Mouse (Mus musculus) forebrain, embryonic 12.5 days (tissue): Measurements from ENCODE around the gene Pmp22. TPM values are rescaled to one million over a fixed set of nuclear protein-coding genes. Genes with fewer than 3 reads are reported as not detected.

Experiments used
- ATAC-seq: fragments of 200-750 bp; cut with Nextera tagmentation; 2 replicates; pipeline ENCODE4 v1.8.0; 2017; ENCODE audit warnings: moderate TSS enrichment; ENCODE audit not compliant: low FRiP score
- H3K27ac ChIP-seq: fragments of 300-500 bp; sonication (generic); 2 replicates; pipeline ENCODE4 v1.5.1; 2016; ENCODE audit warnings: mild to moderate bottlenecking
- H3K27me3 ChIP-seq: fragments of 300-500 bp; sonication (generic); 2 replicates; pipeline ENCODE4 v1.6.1; 2016; ENCODE audit warnings: mild to moderate bottlenecking
- H3K36me3 ChIP-seq: fragments of 300-500 bp; sonication (generic); replicated peaks from 2 replicates; pipeline ENCODE4 v1.6.1; 2016; ENCODE audit warnings: mild to moderate bottlenecking
- H3K4me1 ChIP-seq: fragments of 300-500 bp; sonication (generic); 2 replicates; pipeline ENCODE4 v1.6.1; 2016
- H3K4me2 ChIP-seq: fragments of 300-500 bp; sonication (generic); 2 replicates; pipeline ENCODE4 v1.6.1; 2016; ENCODE audit warnings: mild to moderate bottlenecking, moderate library complexity
- H3K4me3 ChIP-seq: fragments of 300-500 bp; sonication (generic); replicated peaks from 2 replicates; pipeline ENCODE4 v1.5.1; 2016; ENCODE audit warnings: mild to moderate bottlenecking
- H3K9ac ChIP-seq: fragments of 300-500 bp; sonication (generic); 2 replicates; pipeline ENCODE4 v1.6.1; 2016; ENCODE audit warnings: mild to moderate bottlenecking
- H3K9me3 ChIP-seq: fragments of 300-500 bp; sonication (generic); 2 replicates; pipeline ENCODE4 v1.6.1; 2016
- WGBS: fragments of 180-500 bp; shearing (Covaris S2); methylation state at CpG from one replicate; pipeline ENCODE4 v1.1.7; 2016; 5-methylcytosine and 5-hydroxymethylcytosine counted together
- polyA plus RNA-seq: library from polyadenylated mRNA; unstranded; fragments of >200 nt; fragmentation: Nextera tagmentation; extraction: Ambion mirVana; gene quantifications from 2 replicates; pipeline ENCODE4 v1.2.1, GENCODE M21; 2016

The Pmp22 gene
- polyA plus RNA-seq, 1 experiment from 2014 or later, result 20.5 TPM

DNA sequence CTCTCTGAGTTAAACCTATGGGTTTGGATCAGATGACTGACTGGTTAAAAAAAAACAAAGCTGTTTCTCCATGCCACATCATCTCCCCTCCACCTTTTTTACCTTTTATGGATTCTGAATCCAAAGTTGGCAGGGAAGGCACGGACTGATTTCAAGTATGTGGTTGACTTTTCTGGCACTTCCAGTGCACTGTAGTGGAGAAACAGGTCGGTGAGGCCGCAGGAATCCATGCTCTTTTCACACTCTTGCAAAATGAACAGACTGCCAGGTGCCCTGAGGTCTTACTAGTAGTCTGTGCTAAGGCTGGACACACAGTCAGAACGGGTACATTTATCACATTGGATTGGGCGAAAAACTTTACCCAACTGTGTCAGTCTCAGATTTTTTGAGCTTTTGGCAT is 13.5 kb downstream of the Pmp22 start:
- WGBS, result 93% methylated on average over 5 of the region's 5 CpGs
- ATAC-seq, result no peak
- H3K4me3 ChIP-seq, result no peak overlapping the region
- no peaks in the 10 kb centered on the region for H3K36me3 ChIP-seq
- no peak overlapping the region for H3K9ac ChIP-seq
- no peaks in the 10 kb centered on the region for H3K9me3 ChIP-seq
- H3K27me3 ChIP-seq, result 0 out of 2 replicates have a peak, but pooled peaks cover 3% of the 10 kb centered on the region
- H3K4me1 ChIP-seq, result no peaks in the 10 kb centered on the region
- no peak overlapping the region for H3K4me2 ChIP-seq
- no peak overlapping the region for H3K27ac ChIP-seq

DNA sequence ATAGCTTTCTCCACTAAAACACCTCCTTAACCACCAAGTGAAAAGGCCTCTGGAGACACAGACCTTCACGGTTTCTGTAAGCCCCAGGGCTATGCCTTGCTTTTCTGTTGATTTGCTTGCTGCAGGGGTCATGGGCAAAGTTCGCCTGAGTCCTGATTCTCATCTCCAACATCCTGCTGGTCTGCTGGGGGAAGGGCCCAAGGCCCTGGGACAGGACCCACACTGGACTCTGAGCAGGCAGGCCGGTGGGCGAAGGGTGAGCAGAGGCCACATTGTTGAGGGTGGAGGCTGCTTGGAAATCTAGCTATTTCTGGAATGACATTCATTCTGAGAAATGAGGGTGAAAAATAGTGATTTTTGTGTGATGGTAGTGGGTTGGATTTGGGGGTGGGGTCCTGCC is 14.0 kb downstream of the Pmp22 start:
- 86% methylated on average over 4 of the region's 4 CpGs for WGBS
- Histone ChIP-seq H3K4me3 (no peak overlapping the region), H3K9ac (no peak overlapping the region), H3K4me1 (no peaks in the 10 kb centered on the region), H3K27me3 (0 out of 2 replicates have a peak, but pooled peaks cover 3% of the 10 kb centered on the region), H3K9me3 (no peaks in the 10 kb centered on the region), H3K36me3 (no peaks in the 10 kb centered on the region), H3K4me2 (no peak overlapping the region), H3K27ac (no peak overlapping the region)
- no peak for ATAC-seq

DNA sequence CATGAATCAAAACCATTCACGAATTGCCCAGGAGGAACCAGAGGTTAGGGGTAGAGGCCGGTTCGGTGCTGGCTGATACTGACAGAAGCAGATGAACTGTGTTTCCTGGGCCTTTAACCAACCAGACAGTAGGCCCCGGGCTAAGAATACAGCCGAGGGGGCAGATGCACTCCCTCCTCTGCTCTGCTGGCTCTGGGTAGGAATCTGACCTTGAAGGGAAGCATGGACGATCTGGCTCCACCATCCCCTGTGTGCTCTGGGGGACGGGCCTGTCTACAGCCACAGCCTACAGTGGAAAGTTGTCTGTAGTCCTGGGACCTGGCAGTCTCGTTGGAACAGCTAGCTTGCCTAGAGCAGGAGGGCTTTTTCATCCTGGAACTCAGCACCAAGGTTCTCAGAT is 14.7 kb downstream of the Pmp22 start:
- WGBS, result 83% methylated on average over 8 of the region's 8 CpGs
- Histone ChIP-seq H3K9me3 (no peaks in the 10 kb centered on the region), H3K4me2 (no peak overlapping the region), H3K27ac (no peak overlapping the region), H3K4me1 (no peaks in the 10 kb centered on the region), H3K27me3 (0 out of 2 replicates have a peak, but pooled peaks cover 3% of the 10 kb centered on the region), H3K4me3 (no peak overlapping the region), H3K36me3 (no peaks in the 10 kb centered on the region), H3K9ac (no peak overlapping the region)
- no peak for ATAC-seq

DNA sequence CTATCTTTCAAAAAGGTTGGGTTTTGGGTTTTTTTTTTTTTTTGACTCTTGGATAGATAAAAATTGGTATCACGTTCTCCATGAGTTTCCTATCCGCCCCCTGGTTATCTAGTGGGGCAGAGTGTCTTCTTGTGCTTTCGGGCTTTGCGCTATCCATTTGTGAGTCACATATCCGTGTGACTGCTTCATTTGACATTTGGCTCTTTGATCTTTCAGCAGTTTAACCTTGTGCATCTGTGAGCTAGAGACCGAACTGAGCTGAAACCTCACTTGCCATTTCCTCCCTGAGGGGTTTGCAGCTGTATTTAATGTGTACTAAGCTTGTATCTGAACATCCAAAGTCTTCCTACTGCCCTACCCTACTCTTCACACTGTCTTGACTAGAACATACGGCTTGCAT is 17.8 kb downstream of the Pmp22 start:
- H3K4me1 ChIP-seq, result no peaks in the 10 kb centered on the region
- H3K36me3 ChIP-seq, result no peaks in the 10 kb centered on the region
- H3K4me2 ChIP-seq, result no peak overlapping the region
- H3K4me3 ChIP-seq, result no peak overlapping the region
- H3K27ac ChIP-seq, result no peak overlapping the region
- no peaks in the 10 kb centered on the region for H3K9me3 ChIP-seq
- 0 out of 2 replicates have a peak, but pooled peaks cover 3% of the 10 kb centered on the region for H3K27me3 ChIP-seq
- no peak for ATAC-seq
- H3K9ac ChIP-seq, result no peak overlapping the region
- 82% methylated on average over 7 of the region's 7 CpGs for WGBS

DNA sequence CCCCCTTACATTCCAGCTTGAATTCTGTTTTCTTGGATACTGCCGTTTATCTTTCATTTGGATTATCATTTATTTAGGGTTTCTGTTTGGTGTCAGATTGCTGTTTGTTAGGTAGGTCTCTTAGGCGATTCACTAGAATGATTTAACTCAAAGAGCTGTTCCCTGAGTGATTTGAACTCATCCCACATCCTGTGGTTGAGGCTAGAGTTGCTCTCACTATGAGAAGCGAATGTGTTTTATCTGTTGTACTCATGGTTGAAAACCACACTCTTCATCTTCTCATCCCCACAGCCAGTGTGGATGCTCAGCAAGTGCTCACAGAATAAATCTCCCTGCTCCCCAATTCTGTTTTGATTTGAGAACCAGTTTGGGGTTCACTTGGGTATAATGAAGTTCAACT is 19.5 kb downstream of the Pmp22 start:
- Histone ChIP-seq H3K27ac (no peak overlapping the region), H3K27me3 (0 out of 2 replicates have a peak, but pooled peaks cover 3% of the 10 kb centered on the region), H3K9ac (no peak overlapping the region), H3K9me3 (no peaks in the 10 kb centered on the region), H3K4me2 (no peak overlapping the region), H3K36me3 (no peaks in the 10 kb centered on the region), H3K4me3 (no peak overlapping the region), H3K4me1 (no peaks in the 10 kb centered on the region)
- no peak for ATAC-seq
- WGBS, result 85% methylated on average over 3 of the region's 3 CpGs

DNA sequence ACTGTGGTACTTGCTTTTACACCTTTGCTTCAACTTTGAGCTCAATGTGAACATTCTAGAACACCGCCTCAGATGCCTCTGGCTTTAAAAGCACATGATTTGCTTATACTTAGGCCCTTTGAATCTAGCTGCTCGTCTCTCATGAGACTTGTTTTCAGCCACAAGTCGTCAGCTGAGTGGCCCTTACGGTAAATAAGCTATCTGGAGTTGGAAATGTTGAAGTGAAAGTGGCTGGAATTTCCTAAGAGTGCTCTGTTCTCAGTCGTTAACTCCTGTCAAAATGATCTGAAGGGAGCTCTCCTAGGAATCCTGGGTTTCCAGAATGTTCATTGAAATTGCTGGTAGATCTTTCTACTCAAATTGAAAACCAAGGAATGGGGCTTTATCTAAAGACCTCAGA is 23.1 kb downstream of the Pmp22 start:
- Histone ChIP-seq H3K4me1 (no peaks in the 10 kb centered on the region), H3K36me3 (no peaks in the 10 kb centered on the region), H3K4me2 (no peak overlapping the region), H3K4me3 (no peak overlapping the region), H3K27ac (no peak overlapping the region), H3K9me3 (no peaks in the 10 kb centered on the region), H3K27me3 (no peaks in the 10 kb centered on the region), H3K9ac (no peak overlapping the region)
- ATAC-seq, result no peak
- WGBS, result 78% methylated on average over 5 of the region's 5 CpGs

DNA sequence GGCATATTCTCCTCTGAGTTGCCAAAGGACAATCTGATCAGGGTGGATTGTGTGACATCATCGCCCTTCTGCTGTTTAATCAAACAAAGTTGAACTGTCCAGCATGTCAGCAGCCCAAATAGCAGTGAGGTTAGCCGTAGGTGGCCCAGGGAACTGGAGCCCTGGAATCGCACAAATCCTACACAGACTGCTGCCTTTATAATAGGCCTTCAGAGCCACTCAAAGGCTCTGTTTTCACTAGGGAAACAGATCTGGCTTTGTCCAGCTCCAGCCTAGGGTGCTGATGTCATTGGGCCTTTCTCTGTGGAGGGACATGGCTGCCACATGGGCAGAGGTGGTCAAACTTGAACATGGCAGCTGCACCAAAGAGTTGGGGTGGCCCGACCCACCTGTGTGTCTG is 28.3 kb downstream of the Pmp22 start:
- WGBS, result 70% methylated on average over 4 of the region's 4 CpGs
- Histone ChIP-seq H3K4me2 (no peak overlapping the region), H3K27me3 (no peaks in the 10 kb centered on the region), H3K9ac (no peak overlapping the region), H3K4me3 (no peak overlapping the region), H3K36me3 (no peaks in the 10 kb centered on the region), H3K9me3 (no peaks in the 10 kb centered on the region), H3K27ac (no peak overlapping the region), H3K4me1 (no peaks in the 10 kb centered on the region)
- no peak for ATAC-seq

DNA sequence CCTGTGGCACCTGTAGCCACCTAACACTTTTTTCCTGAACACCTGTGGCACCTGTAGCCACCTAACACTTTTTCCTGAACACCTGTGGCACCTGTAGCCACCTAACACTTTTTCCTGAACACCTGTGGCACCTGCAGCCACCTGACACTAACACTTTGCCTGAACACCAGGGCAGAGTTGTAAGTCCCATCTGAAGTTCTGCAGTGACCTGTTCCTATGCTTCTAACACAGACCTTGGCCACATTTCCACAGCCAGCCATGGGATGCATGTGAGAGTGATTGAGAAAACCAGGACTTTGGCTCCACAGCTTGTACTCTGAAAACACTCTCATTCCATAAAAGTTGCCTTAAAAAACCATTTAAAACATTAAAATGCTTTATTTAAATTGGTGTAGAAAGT is 32.1 kb downstream of the Pmp22 start:
- no peaks in the 10 kb centered on the region for H3K9me3 ChIP-seq
- H3K4me3 ChIP-seq, result no peak overlapping the region
- H3K27ac ChIP-seq, result no peak overlapping the region
- H3K27me3 ChIP-seq, result no peaks in the 10 kb centered on the region
- H3K9ac ChIP-seq, result no peak overlapping the region
- no peaks in the 10 kb centered on the region for H3K36me3 ChIP-seq
- H3K4me1 ChIP-seq, result no peaks in the 10 kb centered on the region
- ATAC-seq, result no peak
- no peak overlapping the region for H3K4me2 ChIP-seq

DNA sequence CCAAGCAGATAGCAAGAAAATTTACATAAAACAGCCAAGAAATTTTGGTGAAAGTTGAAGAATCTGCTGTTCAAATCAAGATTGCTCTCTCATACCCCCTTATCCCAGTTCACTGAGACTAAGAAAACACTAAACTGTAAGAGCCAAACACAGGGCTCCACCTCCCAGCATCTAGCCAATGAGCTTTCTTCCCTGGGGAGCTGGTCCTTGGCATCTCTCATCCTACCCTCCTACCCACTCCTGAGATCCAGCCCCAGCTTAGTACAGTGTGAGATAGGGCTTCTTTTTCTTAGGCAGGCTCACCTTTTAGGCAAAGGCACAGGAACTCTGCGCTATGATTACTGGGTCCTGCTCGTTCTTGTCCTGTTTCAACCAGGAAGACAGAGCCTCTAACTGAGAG is 34.0 kb downstream of the Pmp22 start:
- no peaks in the 10 kb centered on the region for H3K27me3 ChIP-seq
- H3K36me3 ChIP-seq, result no peaks in the 10 kb centered on the region
- ATAC-seq, result no peak
- 87% methylated on average over 2 of the region's 2 CpGs for WGBS
- no peak overlapping the region for H3K4me3 ChIP-seq
- no peaks in the 10 kb centered on the region for H3K9me3 ChIP-seq
- H3K4me2 ChIP-seq, result no peak overlapping the region
- no peak overlapping the region for H3K9ac ChIP-seq
- no peak overlapping the region for H3K27ac ChIP-seq
- no peaks in the 10 kb centered on the region for H3K4me1 ChIP-seq

DNA sequence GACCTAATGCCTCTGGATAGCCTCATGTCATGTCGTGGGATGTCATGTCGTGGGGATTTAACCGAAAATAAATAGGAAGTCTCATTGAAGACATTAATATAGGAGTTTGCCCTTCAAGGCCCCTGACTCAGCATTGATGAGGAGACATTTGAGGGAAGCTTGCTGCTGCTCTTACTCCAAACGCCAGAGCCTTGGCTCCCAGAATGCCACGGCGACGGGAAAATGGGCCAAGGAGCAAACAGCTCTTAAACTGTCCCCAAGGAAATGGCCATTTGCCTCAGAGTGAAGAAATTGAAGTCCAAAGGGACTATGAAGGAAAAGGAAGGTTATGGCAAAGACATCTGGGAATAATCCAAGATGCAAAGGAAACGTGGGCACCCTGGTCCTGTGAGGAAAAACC is 34.8 kb downstream of the Pmp22 start:
- Histone ChIP-seq H3K27me3 (no peaks in the 10 kb centered on the region), H3K9ac (no peak overlapping the region), H3K4me3 (no peak overlapping the region), H3K27ac (no peak overlapping the region), H3K4me2 (no peak overlapping the region), H3K9me3 (no peaks in the 10 kb centered on the region), H3K36me3 (no peaks in the 10 kb centered on the region), H3K4me1 (no peaks in the 10 kb centered on the region)
- 90% methylated on average over 8 of the region's 8 CpGs for WGBS
- no peak for ATAC-seq

DNA sequence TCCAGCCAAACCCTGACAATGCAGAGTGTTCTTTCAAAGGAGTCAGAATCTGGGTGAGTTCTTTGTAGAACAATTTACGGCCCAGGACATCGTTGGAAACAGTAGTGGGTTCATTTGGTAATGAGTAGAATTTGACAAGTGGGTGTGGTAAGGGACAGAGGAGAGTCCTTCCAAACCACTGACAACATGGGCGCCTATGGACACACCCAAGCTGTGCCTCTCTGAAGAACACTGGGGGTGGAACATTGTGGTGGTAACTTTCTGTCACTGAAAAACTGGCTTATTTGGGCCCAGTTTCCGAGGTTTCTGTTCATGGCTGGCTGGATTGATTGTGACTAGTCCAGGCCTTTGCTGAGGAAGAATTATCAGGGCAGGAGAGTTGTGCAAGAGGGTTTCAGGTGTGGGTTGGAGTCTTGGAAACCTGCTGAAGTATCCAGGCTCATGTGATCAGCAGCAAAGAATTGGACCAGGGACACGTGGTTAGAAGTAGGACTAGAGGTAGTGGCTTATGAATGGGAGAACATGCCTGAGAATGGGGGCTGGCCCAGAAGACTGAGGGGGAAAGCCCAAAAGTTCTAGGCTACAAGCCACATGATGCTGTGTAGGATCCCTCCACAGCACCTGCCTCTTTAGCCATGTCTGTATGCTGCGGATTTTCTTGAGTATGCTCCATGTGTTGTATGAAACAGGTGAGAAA is 35.4 kb downstream of the Pmp22 start:
- Histone ChIP-seq H3K36me3 (no peaks in the 10 kb centered on the region), H3K9me3 (no peaks in the 10 kb centered on the region), H3K4me2 (no peak overlapping the region), H3K4me3 (no peak overlapping the region), H3K27ac (no peak overlapping the region), H3K9ac (no peak overlapping the region), H3K4me1 (no peaks in the 10 kb centered on the region), H3K27me3 (no peaks in the 10 kb centered on the region)
- 84% methylated on average over 6 of the region's 6 CpGs for WGBS
- no peak for ATAC-seq

DNA sequence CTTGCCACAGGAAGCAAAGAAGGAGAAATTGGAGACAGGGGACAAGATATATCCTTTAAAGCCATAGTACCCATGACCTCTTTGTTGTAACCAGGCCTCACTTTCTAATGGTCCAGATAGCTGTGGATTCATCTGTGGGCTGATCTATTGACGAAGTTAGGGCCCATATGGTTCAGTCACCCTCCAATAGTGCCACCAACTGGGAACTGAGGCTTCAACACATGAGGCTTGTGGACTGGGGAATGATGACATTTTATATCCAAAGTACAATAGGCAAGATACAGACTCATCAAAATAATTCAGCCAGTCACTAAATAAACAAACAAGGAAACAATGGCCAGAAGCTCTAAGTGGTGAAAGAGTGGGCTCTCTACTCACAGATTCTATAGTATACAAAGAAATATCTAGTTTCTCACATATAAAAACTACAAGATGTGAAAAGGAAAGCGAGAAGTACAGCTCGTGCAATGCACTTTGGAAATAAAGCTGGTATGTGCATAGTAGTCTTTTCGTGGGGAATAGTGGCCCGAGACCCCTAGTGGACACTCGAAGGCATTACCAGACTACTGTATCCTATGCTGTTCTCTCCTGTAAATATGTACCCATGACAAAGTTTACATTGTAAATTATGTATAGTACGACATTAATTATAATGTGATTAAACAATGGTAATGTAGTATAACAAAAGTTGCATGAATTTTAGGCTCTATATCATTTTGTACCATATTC is 36.1 kb downstream of the Pmp22 start:
- ATAC-seq, result no peak
- no peak overlapping the region for H3K4me3 ChIP-seq
- WGBS, result 54% methylated on average over 7 of the region's 7 CpGs
- H3K9me3 ChIP-seq, result no peaks in the 10 kb centered on the region
- H3K27ac ChIP-seq, result no peak overlapping the region
- no peaks in the 10 kb centered on the region for H3K27me3 ChIP-seq
- H3K4me1 ChIP-seq, result no peaks in the 10 kb centered on the region
- H3K9ac ChIP-seq, result no peak overlapping the region
- H3K36me3 ChIP-seq, result no peaks in the 10 kb centered on the region
- no peak overlapping the region for H3K4me2 ChIP-seq

DNA sequence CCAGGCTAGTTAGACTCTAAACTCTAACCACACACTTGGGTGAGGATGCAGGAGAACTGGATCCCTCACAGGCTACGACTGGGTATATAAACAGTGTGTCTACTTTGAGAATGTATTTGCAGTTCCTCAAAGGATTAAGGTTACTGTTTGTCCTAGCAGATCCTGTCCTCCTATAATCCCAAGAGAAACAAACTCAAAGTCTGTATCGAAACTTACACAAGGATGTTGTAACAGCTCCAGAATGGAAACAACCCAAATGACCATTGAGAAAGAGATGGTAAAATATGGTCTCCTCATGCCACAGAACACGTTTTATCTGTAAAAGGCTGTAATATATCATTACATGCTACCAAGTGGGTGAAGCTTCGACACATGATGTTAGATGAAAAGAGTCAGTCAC is 39.0 kb downstream of the Pmp22 start:
- 88% methylated on average over 4 of the region's 4 CpGs for WGBS

More for the DNA sequence above, 39.0 kb downstream of the Pmp22 start:
- H3K36me3 ChIP-seq, result no peaks in the 10 kb centered on the region
- H3K4me1 ChIP-seq, result no peaks in the 10 kb centered on the region
- no peak overlapping the region for H3K4me3 ChIP-seq
- no peak for ATAC-seq
- H3K9ac ChIP-seq, result no peak overlapping the region
- no peaks in the 10 kb centered on the region for H3K27me3 ChIP-seq
- H3K27ac ChIP-seq, result no peak overlapping the region
- H3K4me2 ChIP-seq, result no peak overlapping the region
- no peaks in the 10 kb centered on the region for H3K9me3 ChIP-seq
